Mouse (Mus musculus) c-Kit-positive CD71-positive TER-119-negative erythroid progenitor cells, embryonic 14.5 days (primary cell): ENCODE measurements around the gene Ccnt1.

Experiments
- DNase-seq: peaks from one replicate; pipeline ENCODE4 v3.0.0-alpha.2; 2013; ENCODE audit warnings: low read depth

Ccnt1 gene

DNA sequence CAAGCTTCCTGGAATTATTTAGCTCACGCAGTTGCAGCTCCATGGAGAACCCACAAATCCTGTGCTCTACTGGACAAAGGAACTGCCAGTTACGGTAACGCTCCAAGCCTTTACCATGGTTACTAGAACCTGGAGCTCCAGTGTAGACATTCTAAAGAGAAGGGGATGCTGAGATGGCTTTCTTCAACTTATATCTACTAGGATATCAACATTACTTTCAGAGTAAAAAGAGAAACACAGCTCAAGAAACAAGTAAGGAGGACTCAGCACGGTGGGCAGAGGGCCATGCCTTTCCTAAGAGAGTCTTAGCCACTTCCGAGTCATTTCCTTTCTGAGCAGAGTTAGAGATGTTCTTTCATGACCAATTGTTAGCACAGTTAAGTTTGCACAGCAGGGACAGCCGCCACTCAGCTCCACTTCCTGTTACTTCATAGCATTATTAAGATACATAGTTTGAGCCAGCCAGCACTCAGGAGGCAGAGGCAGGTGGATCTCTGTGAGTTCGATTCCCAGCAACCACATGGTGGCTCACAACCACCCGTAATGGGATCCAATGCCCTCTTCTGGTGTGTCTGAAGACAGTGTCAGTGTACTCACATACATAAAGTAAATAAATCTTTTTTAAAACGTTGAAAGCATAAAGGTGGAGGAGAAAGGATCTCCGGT, at the start of gene Ccnt1, which contains the start of gene 4930415O20Rik:
Ccnt1 (minus strand) TSS at position 51 of the 666 bp plus-strand sequence.
4930415O20Rik (plus strand) TSS at position 132 of the 666 bp plus-strand sequence.
- DNase-seq, result no peak

DNA sequence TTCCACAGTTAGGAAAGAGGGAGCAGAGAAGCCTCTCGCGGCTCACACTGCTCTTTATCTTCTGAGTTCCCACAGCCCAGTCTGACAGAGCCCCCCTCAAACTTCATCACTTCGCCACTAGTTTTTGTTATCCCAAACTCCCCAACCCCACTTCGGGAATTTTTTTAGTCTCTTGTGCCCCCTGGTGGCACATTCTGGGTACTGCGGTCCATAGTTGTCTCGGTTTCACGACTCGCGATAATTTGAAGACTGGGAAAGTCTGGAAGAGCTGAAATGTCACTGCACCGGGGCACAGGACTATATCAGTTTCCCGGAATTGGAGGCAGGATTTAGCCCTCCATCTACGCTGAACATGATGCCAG, 46.4 kb upstream of the Ccnt1 start:
- peak; percentile 65 for DNase-seq

DNA sequence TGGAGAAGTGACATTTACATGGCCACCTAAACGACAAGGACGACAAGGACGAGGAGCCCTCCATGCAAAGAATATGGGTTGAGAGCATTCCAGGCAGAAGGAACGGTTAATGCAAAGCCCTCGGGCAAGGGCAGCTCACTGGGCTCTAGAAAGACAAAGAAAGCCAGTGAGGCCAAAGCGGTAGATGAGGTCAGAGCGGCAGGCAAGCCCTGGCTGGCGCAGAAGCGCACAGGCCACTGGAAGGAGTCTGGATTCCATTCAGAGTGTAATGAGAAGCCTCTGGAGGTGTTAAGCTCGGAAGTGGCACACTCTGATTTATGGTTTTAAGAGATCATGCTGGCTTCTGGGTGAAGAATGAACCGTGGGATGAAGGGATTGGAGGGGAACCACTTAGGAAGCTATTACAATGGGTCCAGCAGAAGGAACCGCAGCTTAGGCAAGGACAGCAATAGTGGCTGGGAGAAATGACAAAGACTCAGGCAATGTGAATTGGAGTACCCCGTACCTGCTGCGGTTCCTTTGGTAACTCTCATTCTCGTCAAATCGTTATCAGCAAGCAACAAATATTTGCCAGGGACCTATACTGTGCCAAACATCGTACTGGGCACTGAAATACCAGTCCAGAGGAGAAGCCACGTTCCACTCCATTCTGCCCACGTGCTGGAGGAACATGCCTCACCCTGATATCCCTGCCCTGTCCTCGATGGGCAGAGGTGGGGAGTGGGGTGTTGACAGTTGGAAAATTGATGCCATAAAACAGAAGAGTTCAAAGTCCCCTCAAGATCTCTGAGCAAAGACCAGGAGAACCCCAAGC, 45.8 kb upstream of the Ccnt1 start:
- no peak for DNase-seq

- no peak for DNase-seq
Observed at GRCm38 (mm10) chr15:98615751-98616150, 45.0 kb upstream of the Ccnt1 start.

DNA sequence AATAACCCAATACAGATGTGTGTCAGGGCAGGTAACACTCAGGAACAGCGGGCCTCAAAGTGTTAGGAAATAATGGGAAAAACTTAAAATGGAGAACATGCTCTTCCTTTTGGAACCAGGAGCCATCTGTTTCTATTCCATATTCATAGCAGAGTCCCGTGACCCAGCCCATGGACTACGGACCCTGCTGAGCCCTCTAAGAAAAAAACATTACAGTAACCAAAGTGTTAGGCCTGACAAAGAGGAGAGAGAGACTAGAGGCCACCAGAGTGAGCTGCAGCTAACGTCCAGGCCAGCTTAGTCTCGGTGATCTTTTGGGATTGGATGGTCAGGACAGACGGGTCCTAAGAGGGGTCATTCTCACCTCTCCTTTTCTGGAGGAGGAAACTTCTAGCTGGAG, 44.2 kb upstream of the Ccnt1 start:
- DNase-seq, result no peak

GRCm38 (mm10) chr15:98614551-98614950, 43.8 kb upstream of the Ccnt1 start:
- DNase-seq, result no peak

DNA sequence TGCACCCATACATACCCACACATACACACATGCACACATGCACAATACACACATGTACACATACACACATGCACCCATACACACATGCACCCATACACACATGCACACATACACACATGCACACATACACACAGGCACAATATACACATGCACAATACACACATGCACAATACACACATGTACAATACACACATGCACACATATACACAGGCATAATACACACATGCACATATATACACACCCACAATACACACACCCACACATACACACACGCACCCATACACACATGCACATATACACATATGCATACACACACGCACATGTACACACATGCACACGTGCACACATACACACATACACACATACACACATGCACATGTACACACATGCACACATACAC, 41.5 kb upstream of the Ccnt1 start:
- no peak for DNase-seq

DNA sequence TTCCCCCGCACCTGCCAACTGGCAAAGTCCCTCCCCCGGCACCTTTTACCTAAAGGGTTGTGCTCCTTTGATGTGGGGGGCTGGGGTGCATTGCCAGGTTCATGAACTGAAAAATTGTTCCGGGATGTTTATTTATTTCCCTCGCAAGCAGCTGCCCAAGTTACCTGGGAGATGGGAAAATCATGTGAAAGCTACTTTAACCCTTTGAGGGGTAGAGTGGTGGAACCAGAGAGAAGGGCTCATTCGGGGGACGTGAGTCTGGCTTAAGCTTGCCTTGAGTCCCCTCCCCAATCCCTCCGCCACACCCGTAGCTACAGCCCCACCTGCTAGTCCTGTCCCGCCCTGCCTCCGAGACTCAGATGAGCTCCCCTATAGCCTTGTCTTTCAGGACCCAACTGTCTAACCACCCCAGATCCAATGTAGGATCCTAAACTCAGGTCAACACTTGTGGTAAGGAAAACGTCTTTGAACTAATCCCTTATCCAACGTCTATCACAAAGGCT, 39.5 kb upstream of the Ccnt1 start:
- DNase-seq, result no peak

DNA sequence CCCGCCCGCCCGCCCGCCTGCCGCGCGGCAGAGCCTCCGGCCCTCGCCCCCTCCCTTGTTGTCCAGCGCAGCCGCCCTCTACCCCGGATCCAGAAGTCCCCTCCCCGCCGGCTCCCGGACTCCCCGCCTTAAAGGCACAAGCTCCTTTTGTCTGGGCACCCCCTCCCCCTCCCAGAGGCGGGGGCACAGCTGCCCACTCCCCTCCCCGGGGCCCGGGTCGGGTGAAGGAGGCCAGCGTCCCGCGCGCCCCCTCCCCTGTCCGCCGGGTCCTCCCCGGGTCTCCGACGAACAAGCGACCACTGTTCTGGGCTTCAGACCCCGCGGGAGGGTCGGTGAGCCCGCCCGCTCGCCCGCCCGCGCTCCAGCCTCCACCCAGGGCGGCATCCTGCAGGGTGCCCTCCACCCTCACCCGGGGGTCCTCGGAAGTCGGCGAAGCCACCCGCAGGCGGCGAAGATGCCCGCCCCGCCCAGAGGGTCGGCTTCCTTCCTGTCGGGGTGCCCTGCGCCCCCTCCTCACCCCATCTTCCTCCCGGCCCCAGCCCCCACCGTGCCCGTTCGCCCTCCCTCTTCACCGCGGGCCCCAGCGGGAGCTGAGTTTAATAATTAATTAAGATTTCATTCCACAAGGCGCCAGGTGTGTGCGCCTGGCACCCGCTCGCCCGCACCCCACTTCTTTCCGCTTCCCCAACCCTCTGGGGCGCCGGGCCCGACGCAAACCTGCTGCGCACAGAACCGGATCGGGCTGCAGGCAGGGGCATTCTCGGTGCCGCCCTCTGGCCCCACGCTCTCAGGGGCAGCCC, 38.8 kb upstream of the Ccnt1 start, which contains the start of gene Adcy6:
Adcy6 (minus strand) TSS at position 746 of the 800 bp plus-strand sequence.
- DNase-seq, result no peak

GRCm38 (mm10) chr15:98608784-98609250, 38.1 kb upstream of the Ccnt1 start:
- no peak for DNase-seq

DNA sequence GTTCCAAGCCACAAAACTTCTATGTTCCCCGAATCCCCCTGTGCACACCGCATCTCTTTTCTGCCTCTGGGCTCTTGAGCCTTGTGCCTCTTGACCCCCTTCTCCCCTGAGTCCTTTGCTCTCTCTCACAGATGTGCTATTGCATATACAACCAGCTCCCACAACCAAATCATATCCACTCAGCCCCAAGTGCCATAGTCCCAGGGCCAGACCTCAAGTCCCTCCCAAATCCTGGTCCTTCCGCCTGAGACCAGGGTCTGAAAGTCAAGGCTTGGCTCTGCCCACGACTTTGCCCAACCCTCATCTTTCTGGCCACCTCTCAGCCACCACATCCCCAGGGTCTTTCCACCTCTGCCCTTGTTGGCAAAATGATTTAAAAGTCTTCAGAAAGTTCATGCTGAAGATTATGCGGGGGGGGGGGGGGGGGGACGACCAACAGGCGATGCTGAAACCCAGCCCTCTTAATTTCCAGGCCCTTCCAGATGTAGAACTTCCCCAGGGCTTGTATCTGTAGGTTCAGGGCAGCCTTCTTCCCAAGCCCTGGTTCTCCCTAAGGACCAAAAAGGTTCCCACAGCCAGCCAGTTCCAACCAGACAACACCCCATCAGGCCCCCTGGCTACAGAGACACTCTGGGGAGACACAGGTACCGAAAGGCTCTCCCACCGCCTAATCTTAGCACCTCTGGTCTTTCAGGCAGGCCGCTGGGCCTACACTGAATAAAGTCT, 37.5 kb upstream of the Ccnt1 start:
- DNase-seq, result no peak

GRCm38 (mm10) chr15:98607557-98607956, 36.8 kb upstream of the Ccnt1 start:
- no peak for DNase-seq

DNA sequence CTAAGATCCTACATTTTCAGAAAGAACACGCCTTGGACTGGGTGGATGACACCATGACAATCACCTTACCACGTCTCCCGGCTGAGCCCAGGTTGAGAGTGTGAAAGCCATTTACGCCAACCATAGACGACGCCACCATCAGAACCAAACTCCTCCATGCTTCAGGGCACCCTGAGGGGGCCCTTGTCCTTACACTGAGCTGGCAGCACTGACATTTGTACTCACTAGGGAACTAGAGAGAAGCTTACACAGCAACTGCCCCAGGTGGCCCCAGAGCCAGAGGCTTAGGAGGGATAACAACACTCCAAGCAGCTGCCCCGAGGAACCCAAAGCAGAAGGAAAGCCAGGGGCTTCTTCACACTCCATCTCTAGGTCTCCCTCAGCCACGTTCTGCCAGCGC, 36.0 kb upstream of the Ccnt1 start:
- DNase-seq, result no peak

- DNase-seq, result peak; percentile 74
Observed at GRCm38 (mm10) chr15:98606051-98606536, 35.4 kb upstream of the Ccnt1 start.

DNA sequence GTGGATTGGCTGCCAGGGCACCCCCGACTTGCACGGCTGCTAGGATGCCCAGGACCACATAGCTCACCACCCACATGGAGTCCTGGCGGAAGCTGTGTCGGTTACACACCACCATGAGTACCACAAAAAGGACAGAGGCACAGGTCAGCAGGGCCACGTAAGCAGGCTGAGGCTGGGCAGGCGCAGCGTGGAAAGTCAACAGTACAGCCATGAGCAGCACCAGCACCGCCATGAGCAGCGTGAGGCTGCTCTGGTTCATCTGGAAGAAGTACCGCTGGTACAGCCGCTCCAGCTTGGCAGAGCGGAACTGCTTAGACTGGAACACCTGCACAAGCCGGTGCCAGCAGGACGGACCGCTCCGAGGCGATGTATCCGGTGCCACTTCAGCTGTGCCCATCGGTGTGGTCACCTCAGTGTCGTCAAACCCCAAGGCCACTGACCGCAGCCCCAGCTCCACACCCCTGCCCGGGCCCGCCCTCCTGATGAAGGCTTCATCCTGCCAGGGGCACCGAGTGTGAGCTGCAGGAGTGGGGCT, 33.4 kb upstream of the Ccnt1 start:
- no peak for DNase-seq

DNA sequence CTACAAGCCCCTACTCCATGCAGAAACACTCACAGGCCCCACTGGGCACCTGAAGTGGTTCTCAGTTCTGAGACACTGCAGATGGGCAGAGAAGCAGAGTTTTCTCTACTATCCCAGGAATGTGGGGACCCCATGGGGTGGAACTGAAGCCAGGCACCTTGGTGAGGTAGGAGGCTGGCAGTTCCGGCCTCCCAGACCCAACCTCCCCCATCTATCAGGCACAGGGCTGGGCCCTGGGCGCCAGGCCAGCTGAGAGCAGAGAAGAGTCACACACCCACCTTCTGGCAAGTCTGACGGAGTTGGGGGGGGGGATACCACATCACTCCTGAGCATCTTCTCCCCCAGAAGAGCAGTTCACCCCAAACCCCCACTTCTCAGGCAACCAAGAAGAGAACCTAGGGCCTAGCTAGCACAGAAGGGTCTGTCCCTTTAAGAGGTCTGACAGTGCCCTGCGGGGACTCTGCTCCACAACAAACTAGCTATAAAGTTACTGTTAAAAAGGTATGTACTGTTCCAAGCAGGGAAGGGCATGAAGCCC, 32.3 kb upstream of the Ccnt1 start:
- no peak for DNase-seq

GRCm38 (mm10) chr15:98602191-98602881, 31.6 kb upstream of the Ccnt1 start:
- DNase-seq, result no peak

GRCm38 (mm10) chr15:98601832-98602190, 31.1 kb upstream of the Ccnt1 start:
- no peak for DNase-seq

GRCm38 (mm10) chr15:98600036-98600709, 29.4 kb upstream of the Ccnt1 start:
- no peak for DNase-seq

DNA sequence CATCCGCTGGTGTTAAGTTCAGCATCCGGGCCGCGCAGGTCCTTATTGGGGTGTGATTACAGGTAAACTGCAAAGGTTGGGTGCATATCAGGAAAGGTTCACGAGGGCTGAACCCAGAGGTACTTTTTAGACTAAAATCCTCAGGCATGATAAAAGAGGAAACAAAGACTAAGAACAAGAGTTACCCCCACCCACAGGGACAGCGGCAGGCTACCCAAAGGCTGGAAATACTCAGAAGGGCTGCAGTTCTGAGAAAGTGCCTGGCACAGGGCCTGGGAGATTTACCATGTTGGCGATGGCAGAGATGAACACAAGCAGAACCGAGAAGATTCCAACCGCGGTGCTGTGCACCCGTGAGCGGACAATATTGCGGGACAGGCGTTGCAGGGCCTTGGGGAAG, 25.9 kb upstream of the Ccnt1 start:
- no peak for DNase-seq
